Comparison of ENCODE assay signal across 19 mouse cellular contexts in genomic region chr4:77077607-77078006, GRCm38 (mm10).
DNase-seq lines count a peak whose midpoint lies in the region; ATAC-seq and TF ChIP-seq lines count a peak whose summit lies in the region.
"Had no signal": no experiment of that assay in that cellular context is flagged by ENCODE, and none has a peak within 500 bp of the region (broad histone marks: within the 10 kb centered on the region; RNA-seq: fewer than 3 reads in every experiment).

No protein-coding gene starts in this region.

- no peak overlapping the region for H3K9ac ChIP-seq in embryonic facial prominence, embryonic 11.5 days (replicated peaks; ENCODE audit: low read length)
- no peak overlapping the region for H3K9ac ChIP-seq in midbrain, embryonic 12.5 days (replicated peaks)
- no peak overlapping the region for H3K9ac ChIP-seq in midbrain, embryonic 11.5 days (ENCODE audit: low read length)
- H3K9ac ChIP-seq: embryonic facial prominence, embryonic 13.5 days; forebrain, embryonic 13.5 days; forebrain, postnatal 0 days; heart, embryonic 12.5 days had no signal

- no peak overlapping the region for H3K4me2 ChIP-seq in embryonic facial prominence, embryonic 11.5 days (ENCODE audit: low read depth, low read length)
- H3K4me2 ChIP-seq in midbrain, embryonic 12.5 days (replicated peaks): no peak overlapping the region
- no peak overlapping the region for H3K4me2 ChIP-seq in midbrain, embryonic 11.5 days
- H3K4me2 ChIP-seq: embryonic facial prominence, embryonic 13.5 days; forebrain, embryonic 13.5 days; heart, embryonic 12.5 days had no signal

- DNase-seq in embryonic facial prominence, embryonic 11.5 days (ENCODE audit: low spot score): peak; percentile 39
- DNase-seq in embryonic facial prominence, embryonic 10.5 days (ENCODE audit: low spot score): no peak
- DNase-seq in midbrain, embryonic 11.5 days (ENCODE audit: low spot score, missing footprints): no peak
- peak; percentile 5 for DNase-seq in mesoderm, embryonic 11.5 days (ENCODE audit: low read depth, low spot score)
- DNase-seq in thymus, adult 2 months: no peak
- DNase-seq in gastrocnemius, postnatal 25 days: no peak
- DNase-seq: adrenal gland, postnatal 14 days; cerebellum, adult 18-20 months; cerebellum, adult 9-11 months; cerebellum, postnatal 36 days; forebrain, postnatal 0 days; gastrocnemius, postnatal 14 days had no signal

- no peaks in the 10 kb centered on the region for H3K9me3 ChIP-seq in embryonic facial prominence, embryonic 11.5 days (replicated peaks; ENCODE audit: control insufficient read depth, low read length)
- H3K9me3 ChIP-seq in embryonic facial prominence, embryonic 10.5 days: no peaks in the 10 kb centered on the region
- no peaks in the 10 kb centered on the region for H3K9me3 ChIP-seq in midbrain, embryonic 12.5 days
- no peaks in the 10 kb centered on the region for H3K9me3 ChIP-seq in midbrain, embryonic 11.5 days (ENCODE audit: control insufficient read depth, low read length)
- H3K9me3 ChIP-seq: embryonic facial prominence, embryonic 13.5 days; forebrain, embryonic 13.5 days; heart, embryonic 12.5 days; hindbrain, embryonic 10.5 days had no signal

- WGBS in embryonic facial prominence, embryonic 11.5 days: 41% methylated on average over 4 of the region's 4 CpGs
- 50% methylated on average over 4 of the region's 4 CpGs for WGBS in embryonic facial prominence, embryonic 10.5 days
- WGBS in midbrain, embryonic 12.5 days: 76% methylated on average over 4 of the region's 4 CpGs
- 86% methylated on average over 4 of the region's 4 CpGs for WGBS in midbrain, embryonic 11.5 days
- 89% methylated on average over 4 of the region's 4 CpGs for WGBS in thymus, adult 2 months

- no peaks in the 10 kb centered on the region for H3K36me3 ChIP-seq in embryonic facial prominence, embryonic 11.5 days (replicated peaks; ENCODE audit: control insufficient read depth, insufficient read depth, low read depth, low read length)
- no peaks in the 10 kb centered on the region for H3K36me3 ChIP-seq in embryonic facial prominence, embryonic 10.5 days (replicated peaks)
- no peaks in the 10 kb centered on the region for H3K36me3 ChIP-seq in midbrain, embryonic 12.5 days
- no peaks in the 10 kb centered on the region for H3K36me3 ChIP-seq in midbrain, embryonic 11.5 days (ENCODE audit: control insufficient read depth, insufficient read depth, low read length)
- H3K36me3 ChIP-seq in thymus, adult 2 months (ENCODE audit: control insufficient read depth, insufficient read depth, low read length): no peaks in the 10 kb centered on the region
- H3K36me3 ChIP-seq: embryonic facial prominence, embryonic 13.5 days; heart, embryonic 12.5 days; hindbrain, embryonic 10.5 days had no signal

- ATAC-seq in embryonic facial prominence, embryonic 11.5 days (replicated peaks; ENCODE audit: insufficient number of reproducible peaks, low FRiP score, low TSS enrichment, low read depth): no peak
- peak; percentile 23; the same call in 1 of the 2 replicates for ATAC-seq in midbrain, embryonic 12.5 days (ENCODE audit: low FRiP score, low read depth)
- no peak; the same call in 1 of the 2 replicates for ATAC-seq in midbrain, embryonic 11.5 days (ENCODE audit: low FRiP score)
- ATAC-seq: activated CD4-positive, CD25-positive, alpha-beta regulatory T cell, adult 4 months; forebrain, embryonic 13.5 days; forebrain, postnatal 0 days; Patski had no signal

- no peak for TF ChIP-seq POLR2A in thymus, adult 2 months (IDR thresholded peaks at IDR 0.05; ENCODE audit: control insufficient read depth, extremely low read depth, insufficient read depth, low read length, poor library complexity)

- no peaks in the 10 kb centered on the region for H3K4me1 ChIP-seq in embryonic facial prominence, embryonic 11.5 days (ENCODE audit: control insufficient read depth, insufficient read depth, low read length)
- no peaks in the 10 kb centered on the region for H3K4me1 ChIP-seq in embryonic facial prominence, embryonic 10.5 days
- no peaks in the 10 kb centered on the region for H3K4me1 ChIP-seq in midbrain, embryonic 12.5 days
- no peaks in the 10 kb centered on the region for H3K4me1 ChIP-seq in midbrain, embryonic 11.5 days (ENCODE audit: control insufficient read depth, insufficient read depth, low read length)
- H3K4me1 ChIP-seq in thymus, adult 2 months (replicated peaks; ENCODE audit: control insufficient read depth, insufficient read depth, low read length): no peaks in the 10 kb centered on the region
- H3K4me1 ChIP-seq: embryonic facial prominence, embryonic 13.5 days; forebrain, embryonic 13.5 days; heart, embryonic 12.5 days; hindbrain, embryonic 10.5 days had no signal

- H3K4me3 ChIP-seq in embryonic facial prominence, embryonic 11.5 days (ENCODE audit: low read depth, low read length): no peak overlapping the region
- no peak overlapping the region for H3K4me3 ChIP-seq in embryonic facial prominence, embryonic 10.5 days
- H3K4me3 ChIP-seq in midbrain, embryonic 12.5 days: no peak overlapping the region
- H3K4me3 ChIP-seq in midbrain, embryonic 11.5 days (ENCODE audit: low read depth, low read length): no peak overlapping the region
- H3K4me3 ChIP-seq in thymus, adult 2 months (ENCODE audit: control insufficient read depth, insufficient read depth, low read length): no peak overlapping the region
- H3K4me3 ChIP-seq: embryonic facial prominence, embryonic 13.5 days; forebrain, embryonic 13.5 days; heart, embryonic 12.5 days; hindbrain, embryonic 10.5 days had no signal

- no peak for TF ChIP-seq CTCF in thymus, adult 2 months (IDR thresholded peaks at IDR 0.05; ENCODE audit: borderline replicate concordance, control insufficient read depth, extremely low read depth, insufficient read depth, low read length, poor library complexity)

- H3K27ac ChIP-seq in embryonic facial prominence, embryonic 11.5 days (replicated peaks; ENCODE audit: low read depth, low read length): no peak overlapping the region
- H3K27ac ChIP-seq in embryonic facial prominence, embryonic 10.5 days (replicated peaks): no peak overlapping the region
- H3K27ac ChIP-seq in midbrain, embryonic 12.5 days (replicated peaks): no peak overlapping the region
- H3K27ac ChIP-seq in midbrain, embryonic 11.5 days (ENCODE audit: low read depth, low read length): no peak overlapping the region
- H3K27ac ChIP-seq in thymus, adult 2 months (ENCODE audit: control insufficient read depth, insufficient read depth, low read length): no peak overlapping the region
- H3K27ac ChIP-seq: embryonic facial prominence, embryonic 13.5 days; forebrain, embryonic 13.5 days; hindbrain, embryonic 10.5 days had no signal

- no peaks in the 10 kb centered on the region for H3K27me3 ChIP-seq in embryonic facial prominence, embryonic 11.5 days (ENCODE audit: control insufficient read depth, insufficient read depth, low read length)
- no peaks in the 10 kb centered on the region for H3K27me3 ChIP-seq in embryonic facial prominence, embryonic 10.5 days (replicated peaks; ENCODE audit: low read depth, poor library complexity, severe bottlenecking)
- no peaks in the 10 kb centered on the region for H3K27me3 ChIP-seq in midbrain, embryonic 12.5 days
- H3K27me3 ChIP-seq in midbrain, embryonic 11.5 days (ENCODE audit: control insufficient read depth, insufficient read depth, low read length): no peaks in the 10 kb centered on the region
- no peaks in the 10 kb centered on the region for H3K27me3 ChIP-seq in thymus, adult 2 months (ENCODE audit: control insufficient read depth, insufficient read depth, low read length)
- H3K27me3 ChIP-seq: embryonic facial prominence, embryonic 13.5 days; forebrain, embryonic 13.5 days; heart, embryonic 12.5 days; Patski had no signal

Comparison
In these comparisons a context has a peak if more than half of its experiments do, and no peak if none do; other contexts are left out.
1. DNase-seq: peak in embryonic facial prominence, embryonic 11.5 days (single experiment) and mesoderm, embryonic 11.5 days (single experiment); none in embryonic facial prominence, embryonic 10.5 days (single experiment), midbrain, embryonic 11.5 days (single experiment), thymus, adult 2 months (single experiment) and gastrocnemius, postnatal 25 days (single experiment).